Mouse (Mus musculus): Measurements from ENCODE around the gene Plppr2. TPM values are rescaled to one million over a fixed set of nuclear protein-coding genes. Genes with fewer than 3 reads are reported as not detected.

The Plppr2 gene
- total and polyA plus RNA-seq, 3 experiments: 0.44 to 5.8 (median 5.3) TPM

DNA sequence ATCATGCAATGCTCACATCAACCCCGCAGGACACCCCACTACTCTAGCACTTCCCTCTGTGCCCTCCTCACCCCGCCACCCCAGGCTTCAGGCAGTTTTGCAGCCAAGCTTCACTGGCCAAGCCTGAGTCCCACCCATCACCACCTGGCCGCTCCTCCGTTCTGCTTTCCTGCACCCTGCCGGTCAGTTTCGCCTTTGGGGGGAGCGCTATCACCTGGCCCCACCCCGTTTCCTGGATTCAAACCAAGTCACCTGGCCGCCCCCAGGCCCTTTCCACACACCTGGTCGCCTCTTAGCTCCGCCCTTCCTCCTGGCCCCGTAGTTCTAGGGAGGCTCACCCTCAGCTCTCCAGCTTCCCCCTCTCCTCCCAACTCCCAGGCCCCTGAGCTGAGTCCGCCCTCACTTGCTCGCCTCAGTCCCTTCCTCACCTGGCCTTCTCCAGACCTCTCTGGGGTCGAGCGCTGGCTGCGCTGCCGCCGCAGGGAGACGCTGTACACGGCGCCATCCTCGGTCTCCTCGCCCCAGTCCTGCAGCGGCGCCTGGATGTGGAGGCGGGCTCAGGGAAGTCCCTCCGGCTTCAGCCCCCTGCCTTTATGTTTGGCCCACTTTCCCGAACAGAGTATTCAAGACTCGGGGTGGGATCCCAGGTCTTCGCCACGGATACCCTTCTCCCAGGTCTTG lies 51.7 kb downstream of the Plppr2 start:
- Histone ChIP-seq H3K4me1 (ENCODE audit: insufficient read depth, low read depth, low read length) (no peaks in the 10 kb centered on the region; the same call in 1 of the 2 replicates), H3K4me3 (ENCODE audit: low read depth, low read length) (no peak overlapping the region), H3K9me3 (replicated peaks) (no peaks in the 10 kb centered on the region), H3K27me3 (ENCODE audit: insufficient read depth, low read length) (peaks cover 78% of the 10 kb centered on the region), H3K36me3 (replicated peaks) (no peaks in the 10 kb centered on the region)
- TF ChIP-seq CTCF (IDR thresholded peaks at IDR 0.05; ENCODE audit: low read depth, low read length) (no peak), GATA1 (IDR thresholded peaks at IDR 0.05; ENCODE audit: borderline replicate concordance, low read length) (no peak), TAL1 (conservative IDR thresholded peaks at IDR 0.05; ENCODE audit: low read depth, low read length) (no peak)
- ATAC-seq (ENCODE audit: extremely low read depth, insufficient number of reproducible peaks, low FRiP score, poor library complexity, severe bottlenecking) (no peak), DNase-seq (ENCODE audit: low spot score) (no peak)

- TF ChIP-seq POLR2AphosphoS5 (IDR thresholded peaks at IDR 0.05; ENCODE audit: insufficient replicate concordance, low read depth, low read length) (no peak), CTCF (IDR thresholded peaks at IDR 0.05; ENCODE audit: low read depth, low read length) (no peak), GATA1 (IDR thresholded peaks at IDR 0.05; ENCODE audit: borderline replicate concordance, low read length) (no peak), TAL1 (conservative IDR thresholded peaks at IDR 0.05; ENCODE audit: low read depth, low read length) (no peak), GATA2 (IDR thresholded peaks at IDR 0.05; ENCODE audit: borderline replicate concordance, low read depth, low read length) (no peak)
- Histone ChIP-seq H3K4me3 (ENCODE audit: low read depth, low read length) (no peak within 1 kb of the TSS), H3K9me3 (replicated peaks) (no peaks in the 10 kb centered on the region), H3K36me3 (replicated peaks) (no peaks in the 10 kb centered on the region), H3K4me1 (ENCODE audit: insufficient read depth, low read depth, low read length) (no peaks in the 10 kb centered on the region; the same call in 1 of the 2 replicates), H3K27me3 (ENCODE audit: insufficient read depth, low read length) (peaks cover 76% of the 10 kb centered on the region)
- ATAC-seq (ENCODE audit: extremely low read depth, insufficient number of reproducible peaks, low FRiP score, poor library complexity, severe bottlenecking) (no peak), DNase-seq (ENCODE audit: low spot score) (no peak)
These were observed 52.6 kb downstream of the Plppr2 start, which contains the start of gene Rgl3 for GRCm38 (mm10) chr9:21989230-21990110. Gene Rgl3 (minus strand): TSS chr9:21989446.

GRCm38 (mm10) chr9:21992227-21992626 lies 55.4 kb downstream of the Plppr2 start:
- TF ChIP-seq POLR2AphosphoS5 (IDR thresholded peaks at IDR 0.05; ENCODE audit: insufficient replicate concordance, low read depth, low read length) (no peak), CTCF (IDR thresholded peaks at IDR 0.05; ENCODE audit: low read depth, low read length) (no peak), TAL1 (conservative IDR thresholded peaks at IDR 0.05; ENCODE audit: low read depth, low read length) (no peak), GATA2 (IDR thresholded peaks at IDR 0.05; ENCODE audit: borderline replicate concordance, low read depth, low read length) (no peak), GATA1 (IDR thresholded peaks at IDR 0.05; ENCODE audit: borderline replicate concordance, low read length) (no peak)
- H3K9me3 ChIP-seq (replicated peaks): no peaks in the 10 kb centered on the region
- H3K36me3 ChIP-seq (replicated peaks): no peaks in the 10 kb centered on the region
- no peak for DNase-seq (ENCODE audit: low spot score)
- peaks cover 74% of the 10 kb centered on the region for H3K27me3 ChIP-seq (ENCODE audit: insufficient read depth, low read length)
- no peak for ATAC-seq (ENCODE audit: extremely low read depth, insufficient number of reproducible peaks, low FRiP score, poor library complexity, severe bottlenecking)
- H3K4me1 ChIP-seq (ENCODE audit: insufficient read depth, low read depth, low read length): peaks cover 2% of the 10 kb centered on the region; the same call in 1 of the 2 replicates
- H3K4me3 ChIP-seq (ENCODE audit: low read depth, low read length): no peak overlapping the region

- Histone ChIP-seq H3K4me1 (ENCODE audit: insufficient read depth, low read depth, low read length) (peaks cover 2% of the 10 kb centered on the region; the same call in 1 of the 2 replicates), H3K27me3 (ENCODE audit: insufficient read depth, low read length) (peaks cover 51% of the 10 kb centered on the region), H3K4me3 (ENCODE audit: low read depth, low read length) (no peak overlapping the region), H3K36me3 (replicated peaks) (no peaks in the 10 kb centered on the region), H3K9me3 (replicated peaks) (no peaks in the 10 kb centered on the region)
- DNase-seq (ENCODE audit: low spot score) (no peak), ATAC-seq (ENCODE audit: extremely low read depth, insufficient number of reproducible peaks, low FRiP score, poor library complexity, severe bottlenecking) (no peak)
- TF ChIP-seq CTCF (IDR thresholded peaks at IDR 0.05; ENCODE audit: low read depth, low read length): no peak
- TF ChIP-seq GATA1 (IDR thresholded peaks at IDR 0.05; ENCODE audit: borderline replicate concordance, low read length): no peak
- TF ChIP-seq GATA2 (IDR thresholded peaks at IDR 0.05; ENCODE audit: borderline replicate concordance, low read depth, low read length): no peak
- TF ChIP-seq TAL1 (conservative IDR thresholded peaks at IDR 0.05; ENCODE audit: low read depth, low read length): no peak
- TF ChIP-seq POLR2AphosphoS5 (IDR thresholded peaks at IDR 0.05; ENCODE audit: insufficient replicate concordance, low read depth, low read length): no peak
These were observed 59.5 kb downstream of the Plppr2 start for GRCm38 (mm10) chr9:21996178-21996867.

Other genes with a start within 250 kb of the Plppr2 start
Only the 20 nearest of the 21 such genes appear.
- gene Ldlr, start 213.6 kb upstream of the Plppr2 start, total RNA-seq (2014; fragmentation: Nextera tagmentation): 17.4 and 21.9 TPM in 2 replicates
- 52.1 and 55.9 TPM in 2 replicates for gene Ldlr, start 213.6 kb upstream of the Plppr2 start, total RNA-seq (2017)
- 27.8 and 37.5 TPM in 2 replicates for gene Ldlr, start 213.6 kb upstream of the Plppr2 start, polyA plus RNA-seq (2012)
- gene Spc24, start 176.7 kb upstream of the Plppr2 start, total RNA-seq (2014; fragmentation: Nextera tagmentation): 49.8 and 61.5 TPM in 2 replicates
- 91.2 and 126 TPM in 2 replicates for gene Spc24, start 176.7 kb upstream of the Plppr2 start, total RNA-seq (2017)
- 116 and 128 TPM in 2 replicates for gene Spc24, start 176.7 kb upstream of the Plppr2 start, polyA plus RNA-seq (2012)
- gene Kank2, start 138.3 kb upstream of the Plppr2 start, total RNA-seq (2014; fragmentation: Nextera tagmentation): not detected in 2 replicates
- gene Kank2, start 138.3 kb upstream of the Plppr2 start, total RNA-seq (2017): under 0.01 TPM in 2 replicates
- gene Kank2, start 138.3 kb upstream of the Plppr2 start, polyA plus RNA-seq (2012): not detected in 2 replicates
- not detected in 2 replicates for gene Angptl8, start 101.5 kb upstream of the Plppr2 start, total RNA-seq (2014; fragmentation: Nextera tagmentation)
- not detected in 2 replicates for gene Angptl8, start 101.5 kb upstream of the Plppr2 start, total RNA-seq (2017)
- gene Angptl8, start 101.5 kb upstream of the Plppr2 start, polyA plus RNA-seq (2012): not detected in 2 replicates
- 12.7 and 16.8 TPM in 2 replicates for gene Dock6, start 84.4 kb upstream of the Plppr2 start, total RNA-seq (2014; fragmentation: Nextera tagmentation)
- gene Dock6, start 84.4 kb upstream of the Plppr2 start, total RNA-seq (2017): 3.7 and 3.9 TPM in 2 replicates
- gene Dock6, start 84.4 kb upstream of the Plppr2 start, polyA plus RNA-seq (2012): 11.3 and 11.6 TPM in 2 replicates
- 3.7 and 6.8 TPM in 2 replicates for gene Rab3d, start 18.8 kb upstream of the Plppr2 start, total RNA-seq (2014; fragmentation: Nextera tagmentation)
- 7.0 TPM in 2 replicates for gene Rab3d, start 18.8 kb upstream of the Plppr2 start, total RNA-seq (2017)
- gene Rab3d, start 18.8 kb upstream of the Plppr2 start, polyA plus RNA-seq (2012): 4.9 and 8.5 TPM in 2 replicates
- gene Ccdc159, start 9.6 kb upstream of the Plppr2 start, total RNA-seq (2014; fragmentation: Nextera tagmentation): 1.8 and 3.8 TPM in 2 replicates
- 0.64 and 0.98 TPM in 2 replicates for gene Ccdc159, start 9.6 kb upstream of the Plppr2 start, total RNA-seq (2017)
- gene Ccdc159, start 9.6 kb upstream of the Plppr2 start, polyA plus RNA-seq (2012): 0.21 and 0.31 TPM in 2 replicates
- gene Tmem205, start 9.5 kb upstream of the Plppr2 start, total RNA-seq (2014; fragmentation: Nextera tagmentation): 12.8 and 17.6 TPM in 2 replicates
- 9.0 and 17.1 TPM in 2 replicates for gene Tmem205, start 9.5 kb upstream of the Plppr2 start, total RNA-seq (2017)
- 11.3 and 15.9 TPM in 2 replicates for gene Tmem205, start 9.5 kb upstream of the Plppr2 start, polyA plus RNA-seq (2012)
- gene Swsap1, start 18.7 kb downstream of the Plppr2 start, total RNA-seq (2014; fragmentation: Nextera tagmentation): 11.8 and 12.4 TPM in 2 replicates
- 10.9 and 12.8 TPM in 2 replicates for gene Swsap1, start 18.7 kb downstream of the Plppr2 start, total RNA-seq (2017)
- gene Swsap1, start 18.7 kb downstream of the Plppr2 start, polyA plus RNA-seq (2012): 12.6 and 14.5 TPM in 2 replicates
- 35.5 and 49.7 TPM in 2 replicates for gene Epor, start 26.5 kb downstream of the Plppr2 start, total RNA-seq (2014; fragmentation: Nextera tagmentation)
- gene Epor, start 26.5 kb downstream of the Plppr2 start, total RNA-seq (2017): 14.4 and 21.9 TPM in 2 replicates
- 125 and 135 TPM in 2 replicates for gene Epor, start 26.5 kb downstream of the Plppr2 start, polyA plus RNA-seq (2012)
- not detected in 2 replicates for gene Rgl3, start 52.4 kb downstream of the Plppr2 start, total RNA-seq (2014; fragmentation: Nextera tagmentation)
- gene Rgl3, start 52.4 kb downstream of the Plppr2 start, total RNA-seq (2017): 0.05 TPM in 1 of 2 replicates, not detected in the other
- gene Rgl3, start 52.4 kb downstream of the Plppr2 start, polyA plus RNA-seq (2012): not detected in 2 replicates
- not detected in 2 replicates for gene Ccdc151, start 65.6 kb downstream of the Plppr2 start, total RNA-seq (2014; fragmentation: Nextera tagmentation)
- 0.22 TPM in 1 of 2 replicates, not detected in the other for gene Ccdc151, start 65.6 kb downstream of the Plppr2 start, total RNA-seq (2017)
- 0.07 and 0.08 TPM in 2 replicates for gene Ccdc151, start 65.6 kb downstream of the Plppr2 start, polyA plus RNA-seq (2012)
- gene Prkcsh, start 65.8 kb downstream of the Plppr2 start, total RNA-seq (2014; fragmentation: Nextera tagmentation): 55.3 and 65.0 TPM in 2 replicates
- 115 and 116 TPM in 2 replicates for gene Prkcsh, start 65.8 kb downstream of the Plppr2 start, total RNA-seq (2017)
- 159 and 167 TPM in 2 replicates for gene Prkcsh, start 65.8 kb downstream of the Plppr2 start, polyA plus RNA-seq (2012)
- not detected in 2 replicates for gene Elavl3, start 115.0 kb downstream of the Plppr2 start, total RNA-seq (2014; fragmentation: Nextera tagmentation)
- 0.05 and 0.06 TPM in 2 replicates for gene Elavl3, start 115.0 kb downstream of the Plppr2 start, total RNA-seq (2017)
- 0.01 TPM in 1 of 2 replicates, not detected in the other for gene Elavl3, start 115.0 kb downstream of the Plppr2 start, polyA plus RNA-seq (2012)
- not detected in 2 replicates for gene Gm49318, start 134.2 kb downstream of the Plppr2 start, total RNA-seq (2014; fragmentation: Nextera tagmentation)
- not detected in 2 replicates for gene Gm49318, start 134.2 kb downstream of the Plppr2 start, total RNA-seq (2017)
- gene Gm49318, start 134.2 kb downstream of the Plppr2 start, polyA plus RNA-seq (2012): not detected in 2 replicates
- gene Zfp653, start 134.3 kb downstream of the Plppr2 start, total RNA-seq (2014; fragmentation: Nextera tagmentation): 7.3 and 10.5 TPM in 2 replicates
- gene Zfp653, start 134.3 kb downstream of the Plppr2 start, total RNA-seq (2017): 9.1 and 11.3 TPM in 2 replicates
- gene Zfp653, start 134.3 kb downstream of the Plppr2 start, polyA plus RNA-seq (2012): 19.0 and 22.4 TPM in 2 replicates
- gene Ecsit, start 148.4 kb downstream of the Plppr2 start, total RNA-seq (2014; fragmentation: Nextera tagmentation): 18.2 and 25.4 TPM in 2 replicates
- 24.0 and 28.5 TPM in 2 replicates for gene Ecsit, start 148.4 kb downstream of the Plppr2 start, total RNA-seq (2017)
- 33.2 and 43.2 TPM in 2 replicates for gene Ecsit, start 148.4 kb downstream of the Plppr2 start, polyA plus RNA-seq (2012)
- not detected in 2 replicates for gene Cnn1, start 162.2 kb downstream of the Plppr2 start, total RNA-seq (2014; fragmentation: Nextera tagmentation)
- gene Cnn1, start 162.2 kb downstream of the Plppr2 start, total RNA-seq (2017): 0.05 and 0.17 TPM in 2 replicates
- not detected in 2 replicates for gene Cnn1, start 162.2 kb downstream of the Plppr2 start, polyA plus RNA-seq (2012)
- gene Elof1, start 180.1 kb downstream of the Plppr2 start, total RNA-seq (2014; fragmentation: Nextera tagmentation): 88.3 and 119 TPM in 2 replicates
- 66.7 and 86.0 TPM in 2 replicates for gene Elof1, start 180.1 kb downstream of the Plppr2 start, total RNA-seq (2017)
- gene Elof1, start 180.1 kb downstream of the Plppr2 start, polyA plus RNA-seq (2012): 90.8 and 98.4 TPM in 2 replicates
- gene Acp5, start 198.7 kb downstream of the Plppr2 start, total RNA-seq (2014; fragmentation: Nextera tagmentation): 17.1 and 24.2 TPM in 2 replicates
- gene Acp5, start 198.7 kb downstream of the Plppr2 start, total RNA-seq (2017): 10.3 and 13.0 TPM in 2 replicates
- gene Acp5, start 198.7 kb downstream of the Plppr2 start, polyA plus RNA-seq (2012): 27.6 and 28.5 TPM in 2 replicates

All from G1E (cell line).